Mouse (Mus musculus): ENCODE results near the gene Mavs. TPM values are rescaled to one million over a fixed set of nuclear protein-coding genes. Genes with fewer than 3 reads are reported as not detected.

The Mavs gene
- polyA plus RNA-seq (2016; fragmentation: Nextera tagmentation; extraction: Ambion mirVana): 19.7 and 20.1 TPM in 2 replicates

- Histone ChIP-seq H3K9me3 (no peaks in the 10 kb centered on the region), H3K27me3 (ENCODE audit: poor library complexity, severe bottlenecking) (no peaks in the 10 kb centered on the region), H3K4me3 (peak within 1 kb of the TSS; percentile 71), H3K27ac (peak within 1 kb of the TSS; percentile 87), H3K4me1 (peaks cover 35% of the 10 kb centered on the region), H3K36me3 (replicated peaks) (peaks cover 16% of the 10 kb centered on the region; the same call in 1 of the 2 replicates)
- WGBS: 8% methylated on average over 29 of the region's 29 CpGs
- peak; percentile 97 for DNase-seq (ENCODE audit: extremely low spot score, low spot score)
Measured at GRCm38 (mm10) chr2:131233307-131234126, at the start of gene Mavs. Gene Mavs (plus strand): TSS chr2:131234063.

GRCm38 (mm10) chr2:131186343-131186742, 47.5 kb upstream of the Mavs start:
- DNase-seq (ENCODE audit: extremely low spot score, low spot score): no peak
- peaks cover 25% of the 10 kb centered on the region for H3K36me3 ChIP-seq (replicated peaks)
- peaks cover 16% of the 10 kb centered on the region for H3K27me3 ChIP-seq (ENCODE audit: poor library complexity, severe bottlenecking)
- H3K9me3 ChIP-seq: no peaks in the 10 kb centered on the region
- H3K4me3 ChIP-seq: peak overlapping the region; percentile 83
- WGBS: 2% methylated on average over 14 of the region's 14 CpGs
- H3K4me1 ChIP-seq: peaks cover 56% of the 10 kb centered on the region
- H3K27ac ChIP-seq: peak overlapping the region; percentile 96

- under 1% methylated on average over 43 of the region's 43 CpGs for WGBS
- Histone ChIP-seq H3K27me3 (ENCODE audit: poor library complexity, severe bottlenecking) (peaks cover 16% of the 10 kb centered on the region), H3K27ac (peak within 1 kb of the TSS; percentile 96), H3K36me3 (replicated peaks) (peaks cover 32% of the 10 kb centered on the region), H3K4me3 (peak within 1 kb of the TSS; percentile 83), H3K4me1 (peaks cover 62% of the 10 kb centered on the region), H3K9me3 (no peaks in the 10 kb centered on the region)
- DNase-seq (ENCODE audit: extremely low spot score, low spot score): peak; percentile 88
Measured at GRCm38 (mm10) chr2:131186771-131187601, 46.9 kb upstream of the Mavs start, which contains the start of the genes Cdc25b and Spef1. Gene Cdc25b (plus strand): TSS chr2:131186949. Gene Spef1 (minus strand): TSS chr2:131187282.

- Histone ChIP-seq H3K27ac (peak overlapping the region; percentile 96), H3K36me3 (replicated peaks) (peaks cover 36% of the 10 kb centered on the region), H3K4me1 (peaks cover 62% of the 10 kb centered on the region), H3K9me3 (no peaks in the 10 kb centered on the region), H3K4me3 (peak overlapping the region; percentile 83), H3K27me3 (ENCODE audit: poor library complexity, severe bottlenecking) (peaks cover 16% of the 10 kb centered on the region)
- 21% methylated on average over 3 of the region's 3 CpGs for WGBS
- DNase-seq (ENCODE audit: extremely low spot score, low spot score): peak; percentile 49
Measured at GRCm38 (mm10) chr2:131187602-131187922, 46.3 kb upstream of the Mavs start.

- Histone ChIP-seq H3K4me1 (peaks cover 62% of the 10 kb centered on the region), H3K27ac (peak overlapping the region; percentile 96), H3K9me3 (no peaks in the 10 kb centered on the region), H3K36me3 (replicated peaks) (peaks cover 44% of the 10 kb centered on the region), H3K4me3 (peak overlapping the region; percentile 83), H3K27me3 (ENCODE audit: poor library complexity, severe bottlenecking) (peaks cover 16% of the 10 kb centered on the region)
- no peak for DNase-seq (ENCODE audit: extremely low spot score, low spot score)
- WGBS: 96% methylated on average over 5 of the region's 5 CpGs
Measured at GRCm38 (mm10) chr2:131188311-131188710, 45.6 kb upstream of the Mavs start.

GRCm38 (mm10) chr2:131189521-131190309, 44.1 kb upstream of the Mavs start:
- H3K9me3 ChIP-seq: no peaks in the 10 kb centered on the region
- DNase-seq (ENCODE audit: extremely low spot score, low spot score): no peak
- peaks cover 16% of the 10 kb centered on the region for H3K27me3 ChIP-seq (ENCODE audit: poor library complexity, severe bottlenecking)
- peaks cover 58% of the 10 kb centered on the region for H3K36me3 ChIP-seq (replicated peaks)
- 52% methylated on average over 5 of the region's 5 CpGs for WGBS
- peaks cover 62% of the 10 kb centered on the region for H3K4me1 ChIP-seq
- peak overlapping the region; percentile 22 for H3K4me3 ChIP-seq
- peak overlapping the region; percentile 83 for H3K27ac ChIP-seq

GRCm38 (mm10) chr2:131190344-131191004, 43.4 kb upstream of the Mavs start:
- H3K27me3 ChIP-seq (ENCODE audit: poor library complexity, severe bottlenecking): peaks cover 9% of the 10 kb centered on the region
- H3K4me3 ChIP-seq: peak overlapping the region; percentile 22; the same call in 1 of the 2 replicates
- H3K36me3 ChIP-seq (replicated peaks): peaks cover 65% of the 10 kb centered on the region
- peak overlapping the region; percentile 83 for H3K27ac ChIP-seq
- no peaks in the 10 kb centered on the region for H3K9me3 ChIP-seq
- WGBS: 15% methylated on average over 10 of the region's 10 CpGs
- peaks cover 62% of the 10 kb centered on the region for H3K4me1 ChIP-seq
- DNase-seq (ENCODE audit: extremely low spot score, low spot score): peak; percentile 70

GRCm38 (mm10) chr2:131191005-131191390, 42.9 kb upstream of the Mavs start:
- peaks cover 71% of the 10 kb centered on the region for H3K36me3 ChIP-seq (replicated peaks)
- H3K4me1 ChIP-seq: peaks cover 58% of the 10 kb centered on the region
- no peaks in the 10 kb centered on the region for H3K9me3 ChIP-seq
- WGBS: 67% methylated on average over 7 of the region's 7 CpGs
- peak overlapping the region; percentile 22; the same call in 1 of the 2 replicates for H3K4me3 ChIP-seq
- H3K27ac ChIP-seq: peak overlapping the region; percentile 83
- H3K27me3 ChIP-seq (ENCODE audit: poor library complexity, severe bottlenecking): peaks cover 3% of the 10 kb centered on the region
- DNase-seq (ENCODE audit: extremely low spot score, low spot score): no peak

GRCm38 (mm10) chr2:131196606-131197316, 37.1 kb upstream of the Mavs start:
- H3K4me3 ChIP-seq: no peak overlapping the region
- DNase-seq (ENCODE audit: extremely low spot score, low spot score): no peak
- peaks cover 94% of the 10 kb centered on the region for H3K36me3 ChIP-seq (replicated peaks)
- H3K4me1 ChIP-seq: peaks cover 7% of the 10 kb centered on the region
- H3K27me3 ChIP-seq (ENCODE audit: poor library complexity, severe bottlenecking): no peaks in the 10 kb centered on the region
- no peaks in the 10 kb centered on the region for H3K9me3 ChIP-seq
- WGBS: 94% methylated on average over 16 of the region's 16 CpGs
- H3K27ac ChIP-seq: no peak overlapping the region

- no peak overlapping the region for H3K27ac ChIP-seq
- H3K36me3 ChIP-seq (replicated peaks): peaks cover 56% of the 10 kb centered on the region
- H3K4me3 ChIP-seq: no peak overlapping the region
- H3K27me3 ChIP-seq (ENCODE audit: poor library complexity, severe bottlenecking): no peaks in the 10 kb centered on the region
- no peak for DNase-seq (ENCODE audit: extremely low spot score, low spot score)
- WGBS: 85% methylated on average over 2 of the region's 2 CpGs
- no peaks in the 10 kb centered on the region for H3K9me3 ChIP-seq
- peaks cover 10% of the 10 kb centered on the region for H3K4me1 ChIP-seq
Measured at GRCm38 (mm10) chr2:131200710-131201109, 33.2 kb upstream of the Mavs start.

- Histone ChIP-seq H3K4me3 (no peak overlapping the region), H3K4me1 (peaks cover 10% of the 10 kb centered on the region), H3K9me3 (no peaks in the 10 kb centered on the region), H3K36me3 (replicated peaks) (peaks cover 50% of the 10 kb centered on the region), H3K27me3 (ENCODE audit: poor library complexity, severe bottlenecking) (no peaks in the 10 kb centered on the region), H3K27ac (no peak overlapping the region)
- no peak for DNase-seq (ENCODE audit: extremely low spot score, low spot score)
- 92% methylated on average over 3 of the region's 3 CpGs for WGBS
Measured at GRCm38 (mm10) chr2:131201262-131201661, 32.6 kb upstream of the Mavs start.
